Mouse (Mus musculus): ENCODE measurements around the gene Zglp1. TPM values are rescaled to one million over a fixed set of nuclear protein-coding genes. Genes with fewer than 3 reads are reported as not detected.

The Zglp1 gene
- total and polyA plus RNA-seq, 3 experiments, result 1.1 to 8.0 TPM; not detected in 1

DNA sequence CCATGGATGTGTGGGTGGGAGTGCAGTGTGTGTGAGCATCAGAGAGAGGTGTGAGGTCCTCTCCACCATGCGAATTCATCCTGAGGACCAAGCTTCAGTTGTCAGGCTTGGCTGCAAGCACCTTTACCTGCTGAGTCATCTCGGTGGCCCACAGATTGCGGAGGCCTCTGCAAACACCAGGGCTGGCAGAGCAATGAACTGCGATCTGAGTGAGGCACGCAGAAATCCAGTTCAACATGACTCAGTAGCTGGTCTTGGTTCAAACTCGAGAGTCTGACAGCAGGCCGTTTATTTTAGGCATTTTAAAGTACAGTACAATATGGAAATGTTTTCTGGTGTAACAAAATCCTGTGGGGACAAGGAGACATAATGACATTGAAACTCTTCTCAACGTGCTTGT lies 30.9 kb upstream of the Zglp1 start:
- Histone ChIP-seq H3K9me3 (replicated peaks; ENCODE audit: insufficient read depth, low read length) (no peaks in the 10 kb centered on the region), H3K27me3 (ENCODE audit: control insufficient read depth in 1 of 2, insufficient read depth in 2 of 2, low read length in 2 of 2) (no peaks in the 10 kb centered on the region), H3K4me3 (ENCODE audit: control insufficient read depth in 1 of 2, insufficient read depth in 1 of 2, low read depth in 2 of 2, low read length in 2 of 2) (no peak overlapping the region), H3K27ac (ENCODE audit: control insufficient read depth, low read depth, low read length) (no peak overlapping the region), H3K79me2 (ENCODE audit: control insufficient read depth, insufficient read depth, low read length, poor library complexity) (peaks cover 2% of the 10 kb centered on the region; the same call in 1 of the 2 replicates), H3K4me1 (ENCODE audit: control insufficient read depth in 1 of 2, insufficient read depth in 2 of 2, low read length in 2 of 2) (peaks cover 3 to 12% of the 10 kb centered on the region in 2 experiments), H3K9ac (ENCODE audit: control insufficient read depth, low read depth, low read length, poor library complexity, severe bottlenecking) (no peak overlapping the region), H3K36me3 (ENCODE audit: control insufficient read depth in 1 of 2, insufficient read depth in 2 of 2, low read length in 2 of 2) (peaks cover 0 to 11% of the 10 kb centered on the region in 2 experiments; a peak in 3 of 4 replicates)
- peak; percentile 61 for DNase-seq (ENCODE audit: low read depth, low spot score)
- 0 out of 2 replicates have a peak, but pooled peaks have one; percentile 36 for TF ChIP-seq SIN3A (IDR thresholded peaks at IDR 0.05; ENCODE audit: low read length)
- no peak for TF ChIP-seq ZC3H11A (IDR thresholded peaks at IDR 0.05; ENCODE audit: low read depth, low read length)
- TF ChIP-seq TAL1 (IDR thresholded peaks at IDR 0.05; ENCODE audit: low read length), result no peak
- no peak for TF ChIP-seq GABPA (IDR thresholded peaks at IDR 0.05; ENCODE audit: low read depth, low read length)
- TF ChIP-seq EP300 (IDR thresholded peaks at IDR 0.05; ENCODE audit: low read depth in 1 of 2, low read length in 2 of 2), result no peak
- peak; percentile 17; the same call in 1 of the 2 replicates for TF ChIP-seq MAX (IDR thresholded peaks at IDR 0.05; ENCODE audit: low read length)
- 0 out of 2 replicates have a peak, but pooled peaks have one; percentile 42 for TF ChIP-seq MYC (IDR thresholded peaks at IDR 0.05; ENCODE audit: low read depth, low read length)

DNA sequence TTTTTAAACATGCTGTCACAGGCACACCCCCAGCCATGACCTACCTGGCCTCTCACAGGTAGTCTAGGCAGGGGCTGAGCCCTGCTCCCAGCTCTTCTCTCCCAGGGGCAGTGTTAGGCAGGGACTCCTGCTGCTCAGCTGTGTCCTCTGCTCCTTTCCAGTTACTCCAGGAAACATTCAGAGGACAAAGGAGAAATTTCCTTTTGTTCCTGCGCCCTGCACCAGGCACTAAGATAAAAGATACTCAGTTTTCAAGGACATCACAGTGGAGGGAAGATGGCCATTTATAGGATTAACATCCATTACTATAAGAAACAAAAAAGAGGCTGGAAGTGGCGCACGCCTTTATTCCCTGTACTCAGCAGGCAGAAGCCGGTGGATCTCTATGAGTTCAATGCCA lies 29.1 kb upstream of the Zglp1 start:
- H3K9me3 ChIP-seq (replicated peaks; ENCODE audit: insufficient read depth, low read length), result no peaks in the 10 kb centered on the region
- H3K4me3 ChIP-seq (ENCODE audit: control insufficient read depth in 1 of 2, insufficient read depth in 1 of 2, low read depth in 2 of 2, low read length in 2 of 2), result no peak overlapping the region
- DNase-seq (ENCODE audit: low read depth, low spot score), result no peak
- no peaks in the 10 kb centered on the region for H3K27me3 ChIP-seq (ENCODE audit: control insufficient read depth in 1 of 2, insufficient read depth in 2 of 2, low read length in 2 of 2)
- H3K9ac ChIP-seq (ENCODE audit: control insufficient read depth, low read depth, low read length, poor library complexity, severe bottlenecking), result no peak overlapping the region
- peaks cover 14% of the 10 kb centered on the region for H3K79me2 ChIP-seq (ENCODE audit: control insufficient read depth, insufficient read depth, low read length, poor library complexity)
- H3K27ac ChIP-seq (ENCODE audit: control insufficient read depth, low read depth, low read length), result no peak overlapping the region
- TF ChIP-seq RCOR1 (IDR thresholded peaks at IDR 0.05; ENCODE audit: low read depth, low read length) (no peak), CTCF (IDR thresholded peaks at IDR 0.05 in 2 of 3, conservative IDR thresholded peaks at IDR 0.05 in 1 of 3; ENCODE audit: control insufficient read depth in 1 of 3, insufficient read depth in 1 of 3, low read depth in 2 of 3, low read length in 3 of 3, poor library complexity in 1 of 3, severe bottlenecking in 1 of 3) (no peak), POLR2A (IDR thresholded peaks at IDR 0.05; ENCODE audit: control insufficient read depth in 1 of 2, insufficient read depth in 1 of 2, low read depth in 1 of 2, low read length in 2 of 2, poor library complexity in 1 of 2) (no peak), MEF2A (IDR thresholded peaks at IDR 0.05; ENCODE audit: extremely low read depth, insufficient replicate concordance, low read depth, low read length, poor library complexity, severe bottlenecking) (no peak), TBP (IDR thresholded peaks at IDR 0.05; ENCODE audit: low read depth, low read length) (no peak), USF1 (IDR thresholded peaks at IDR 0.05; ENCODE audit: low read depth, low read length) (no peak), GATA1 (IDR thresholded peaks at IDR 0.05; ENCODE audit: low read depth, low read length) (no peak), E2F4 (IDR thresholded peaks at IDR 0.05; ENCODE audit: borderline replicate concordance, low read depth, low read length) (no peak)
- H3K4me1 ChIP-seq (ENCODE audit: control insufficient read depth in 1 of 2, insufficient read depth in 2 of 2, low read length in 2 of 2), result peaks cover 7 to 19% of the 10 kb centered on the region in 2 experiments
- H3K36me3 ChIP-seq (ENCODE audit: control insufficient read depth in 1 of 2, insufficient read depth in 2 of 2, low read length in 2 of 2), result peaks cover 0 to 17% of the 10 kb centered on the region in 2 experiments; a peak in 2 of 4 replicates

DNA sequence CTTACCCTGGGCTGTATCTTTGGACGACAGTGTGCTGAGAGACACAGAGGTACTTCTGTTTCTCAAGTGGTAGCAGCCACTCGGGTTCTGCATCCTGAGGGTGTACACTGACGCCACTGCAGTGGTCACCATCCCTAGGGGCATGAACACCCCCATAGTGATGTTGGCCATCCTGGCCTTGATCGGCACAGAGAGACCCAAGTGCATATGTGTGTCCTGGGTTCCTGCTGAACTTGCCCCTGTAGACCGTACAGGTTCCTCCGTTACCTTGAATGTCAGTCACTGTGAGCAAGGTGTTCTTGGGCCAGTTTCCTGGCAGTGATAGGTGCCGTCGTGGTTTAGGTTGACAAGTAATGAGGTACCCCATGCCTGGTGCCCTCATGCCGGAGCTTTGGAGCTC lies 26.5 kb upstream of the Zglp1 start:
- Histone ChIP-seq H3K9me3 (replicated peaks; ENCODE audit: insufficient read depth, low read length) (no peaks in the 10 kb centered on the region), H3K79me2 (ENCODE audit: control insufficient read depth, insufficient read depth, low read length, poor library complexity) (peaks cover 38% of the 10 kb centered on the region), H3K27ac (ENCODE audit: control insufficient read depth, low read depth, low read length) (no peak overlapping the region), H3K4me1 (ENCODE audit: control insufficient read depth in 1 of 2, insufficient read depth in 2 of 2, low read length in 2 of 2) (peaks cover 14 to 33% of the 10 kb centered on the region in 2 experiments), H3K27me3 (ENCODE audit: control insufficient read depth in 1 of 2, insufficient read depth in 2 of 2, low read length in 2 of 2) (no peaks in the 10 kb centered on the region), H3K36me3 (ENCODE audit: control insufficient read depth in 1 of 2, insufficient read depth in 2 of 2, low read length in 2 of 2) (peaks cover 19 to 33% of the 10 kb centered on the region in 2 experiments), H3K4me3 (ENCODE audit: control insufficient read depth in 1 of 2, insufficient read depth in 1 of 2, low read depth in 2 of 2, low read length in 2 of 2) (no peak overlapping the region), H3K9ac (ENCODE audit: control insufficient read depth, low read depth, low read length, poor library complexity, severe bottlenecking) (no peak overlapping the region)
- TF ChIP-seq MYC (IDR thresholded peaks at IDR 0.05; ENCODE audit: low read depth, low read length) (no peak), NELFE (IDR thresholded peaks at IDR 0.05; ENCODE audit: low read depth, low read length) (no peak), ZKSCAN1 (IDR thresholded peaks at IDR 0.05; ENCODE audit: low read depth, low read length) (no peak), BHLHE40 (IDR thresholded peaks at IDR 0.05; ENCODE audit: borderline replicate concordance, low read depth, low read length) (no peak), USF1 (IDR thresholded peaks at IDR 0.05; ENCODE audit: low read depth, low read length) (no peak), TBP (IDR thresholded peaks at IDR 0.05; ENCODE audit: low read depth, low read length) (no peak), SIN3A (IDR thresholded peaks at IDR 0.05; ENCODE audit: low read length) (no peak), HCFC1 (IDR thresholded peaks at IDR 0.05; ENCODE audit: low read depth, low read length) (no peak), CHD2 (IDR thresholded peaks at IDR 0.05; ENCODE audit: low read length) (no peak), NRF1 (IDR thresholded peaks at IDR 0.05; ENCODE audit: insufficient read depth, low read depth, low read length, poor library complexity, severe bottlenecking) (no peak), MAX (IDR thresholded peaks at IDR 0.05; ENCODE audit: low read length) (no peak), RAD21 (IDR thresholded peaks at IDR 0.05; ENCODE audit: low read depth, low read length) (no peak)
- DNase-seq (ENCODE audit: low read depth, low spot score), result no peak

Measured in MEL (cell line).